Mouse (Mus musculus) T-cell, adult 2 months (primary cell): ENCODE measurements around the gene Cnnm2.

Experiments used
- DNase-seq: peaks from one replicate; pipeline ENCODE4 v3.0.0; 2022; ENCODE audit warnings: low spot score

Cnnm2 gene

GRCm38 (mm10) chr19:46887811-46888527 is 126.6 kb downstream of the Cnnm2 start:
- DNase-seq = peak; percentile 72

- no peak for DNase-seq
Measured at GRCm38 (mm10) chr19:46889666-46890065, 128.3 kb downstream of the Cnnm2 start.

- DNase-seq = no peak
Measured at GRCm38 (mm10) chr19:46890657-46891056, 129.3 kb downstream of the Cnnm2 start.

GRCm38 (mm10) chr19:46892856-46893255 is 131.5 kb downstream of the Cnnm2 start:
- DNase-seq = no peak

GRCm38 (mm10) chr19:46893484-46893883 is 132.1 kb downstream of the Cnnm2 start:
- DNase-seq = no peak

GRCm38 (mm10) chr19:46897135-46897534 is 135.7 kb downstream of the Cnnm2 start:
- no peak for DNase-seq

GRCm38 (mm10) chr19:46898222-46898621 is 136.8 kb downstream of the Cnnm2 start:
- DNase-seq = no peak

GRCm38 (mm10) chr19:46899306-46899705 is 137.9 kb downstream of the Cnnm2 start:
- DNase-seq = no peak

GRCm38 (mm10) chr19:46899871-46900270 is 138.5 kb downstream of the Cnnm2 start:
- DNase-seq = no peak

GRCm38 (mm10) chr19:46900786-46901185 is 139.4 kb downstream of the Cnnm2 start:
- DNase-seq = no peak

GRCm38 (mm10) chr19:46901323-46901722 is 139.9 kb downstream of the Cnnm2 start:
- no peak for DNase-seq

GRCm38 (mm10) chr19:46903379-46903778 is 142.0 kb downstream of the Cnnm2 start:
- DNase-seq = no peak

- DNase-seq = no peak
Measured at GRCm38 (mm10) chr19:46904907-46905306, 143.5 kb downstream of the Cnnm2 start.

- DNase-seq = no peak
Measured at GRCm38 (mm10) chr19:46905383-46905782, 144.0 kb downstream of the Cnnm2 start.

- DNase-seq = no peak
Measured at GRCm38 (mm10) chr19:46905971-46906370, 144.6 kb downstream of the Cnnm2 start.

- DNase-seq = no peak
Measured at GRCm38 (mm10) chr19:46908207-46908606, 146.8 kb downstream of the Cnnm2 start.

GRCm38 (mm10) chr19:46908977-46909376 is 147.6 kb downstream of the Cnnm2 start:
- no peak for DNase-seq

GRCm38 (mm10) chr19:46911492-46911891 is 150.1 kb downstream of the Cnnm2 start:
- DNase-seq = no peak

- no peak for DNase-seq
Measured at GRCm38 (mm10) chr19:46913626-46914025, 152.2 kb downstream of the Cnnm2 start.

GRCm38 (mm10) chr19:46915406-46916080 is 154.1 kb downstream of the Cnnm2 start:
- DNase-seq = no peak

GRCm38 (mm10) chr19:46920571-46920970 is 159.2 kb downstream of the Cnnm2 start:
- no peak for DNase-seq

- DNase-seq = no peak
Measured at GRCm38 (mm10) chr19:46926357-46926756, 165.0 kb downstream of the Cnnm2 start.

GRCm38 (mm10) chr19:46926951-46927350 is 165.6 kb downstream of the Cnnm2 start:
- DNase-seq = peak; percentile 39

GRCm38 (mm10) chr19:46928136-46928535 is 166.7 kb downstream of the Cnnm2 start:
- no peak for DNase-seq
